Mouse (Mus musculus): ENCODE measurements around the gene Ms4a12.
"Not testable (repeated sequence)": the region's sequence is repeated elsewhere in the genome, so short reads cannot be mapped to it uniquely, and the experiment has no call there.

The Ms4a12 gene

DNA sequence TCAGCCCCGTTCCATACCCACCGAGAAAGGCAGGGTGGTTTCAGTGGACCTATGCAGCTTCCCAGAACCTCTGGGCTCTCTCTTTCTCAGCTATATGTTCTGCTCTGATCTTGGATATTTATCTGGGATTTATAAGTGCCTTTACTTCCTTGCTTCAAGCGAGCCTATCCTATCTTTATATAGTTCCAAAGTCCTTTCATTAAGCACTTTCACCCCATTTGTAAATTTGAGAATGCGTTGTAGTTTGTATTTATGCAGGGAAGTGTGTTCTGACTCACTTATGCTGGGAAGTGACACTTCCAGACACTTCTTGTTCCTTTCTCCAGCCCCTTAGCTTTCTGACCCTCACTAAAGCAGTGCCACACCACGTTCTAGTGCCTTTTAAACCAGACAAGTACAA lies at the start of gene Ms4a12:
TSS of gene Ms4a12 (minus strand) at position 101 of the 400 bp plus-strand sequence.
- DNase-seq = no peak

- no peak for DNase-seq
Observed at GRCm38 (mm10) chr19:11280223-11280622, 48.0 kb upstream of the Ms4a12 start.

GRCm38 (mm10) chr19:11276431-11276830 lies 44.2 kb upstream of the Ms4a12 start:
- DNase-seq = no peak

DNA sequence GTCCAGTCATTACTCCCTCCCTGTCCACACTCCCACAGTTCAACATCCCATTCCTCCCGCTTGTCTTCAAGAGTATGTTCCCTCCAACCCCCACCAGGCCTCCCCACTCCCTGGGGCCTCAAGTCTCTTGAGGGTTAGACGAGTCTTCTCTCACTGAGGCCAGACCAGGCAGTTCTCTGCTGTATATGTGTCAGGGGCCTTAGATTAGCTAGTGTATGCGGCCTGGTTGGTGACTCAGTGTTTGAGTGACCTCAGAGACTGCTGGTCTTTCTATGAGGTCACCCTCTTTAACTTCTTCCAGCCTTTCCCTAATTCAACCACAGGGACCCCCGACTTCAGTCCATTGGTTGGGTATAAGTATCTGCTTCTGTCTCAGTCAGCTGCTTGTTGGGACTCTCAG lies 34.7 kb upstream of the Ms4a12 start:
- DNase-seq = no peak

DNA sequence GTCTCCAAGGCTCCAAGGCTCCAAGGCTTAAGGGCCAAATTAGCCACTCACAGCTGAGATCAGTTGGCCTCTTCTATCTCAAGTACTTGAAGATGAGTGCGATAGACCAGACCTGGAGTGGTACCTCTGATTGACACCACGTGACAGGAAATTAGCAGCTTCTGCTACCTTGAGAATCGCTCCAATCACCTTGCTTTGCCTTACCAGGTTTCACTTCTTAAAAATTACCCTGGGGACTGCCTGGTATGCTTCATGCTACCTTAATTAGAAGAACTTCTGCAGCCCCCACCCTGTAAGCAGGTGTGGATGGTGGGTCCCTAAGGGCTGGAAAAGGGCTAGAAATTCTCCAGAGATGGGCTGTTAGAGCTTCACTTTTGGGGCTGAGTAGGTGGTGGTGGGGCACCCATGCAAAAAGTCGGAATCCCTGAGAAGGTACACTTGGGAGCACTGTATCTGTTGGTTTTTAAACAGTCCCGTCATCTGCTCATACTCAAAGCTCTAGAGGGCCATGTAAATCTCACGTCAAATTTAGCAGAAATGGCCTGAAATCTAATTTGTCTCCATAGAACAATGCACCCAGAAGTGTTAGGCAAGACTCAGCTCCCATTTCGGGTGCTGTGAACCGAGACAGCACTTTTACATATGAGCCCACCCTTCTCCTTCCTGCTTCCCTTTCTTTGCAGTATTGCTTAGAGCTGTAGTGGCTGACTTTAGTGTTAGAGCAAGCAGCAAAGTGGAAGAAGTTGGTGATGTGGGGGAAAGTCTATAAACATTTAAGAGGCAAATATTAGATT lies 34.0 kb upstream of the Ms4a12 start, which contains the start of gene Ms4a1:
TSS of gene Ms4a1 (minus strand) at position 190 of the 794 bp plus-strand sequence.
- no peak for DNase-seq

GRCm38 (mm10) chr19:11264602-11265185 lies 32.4 kb upstream of the Ms4a12 start:
- DNase-seq = no peak

DNA sequence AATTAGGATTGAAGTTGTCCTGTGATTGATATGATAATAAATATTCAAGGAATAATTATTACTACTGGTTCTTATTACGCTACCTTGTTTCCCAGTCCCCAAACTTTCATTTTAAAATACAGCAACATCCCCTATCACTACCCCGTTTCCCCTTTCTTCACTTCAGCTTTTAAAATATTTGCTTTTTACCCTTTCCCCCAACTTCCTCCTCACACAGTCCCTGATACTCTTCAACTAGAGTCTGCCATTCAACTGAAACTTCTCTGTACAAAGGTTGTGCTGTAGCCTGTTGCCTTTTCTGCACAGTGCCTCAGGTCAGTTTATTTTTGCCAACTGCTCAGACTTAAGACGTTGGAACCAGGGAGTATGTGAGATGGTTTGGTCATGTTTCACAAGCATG lies 31.3 kb upstream of the Ms4a12 start:
- DNase-seq = no peak

- not testable (repeated sequence) for DNase-seq
Observed at GRCm38 (mm10) chr19:11262932-11263331, 30.7 kb upstream of the Ms4a12 start.

DNA sequence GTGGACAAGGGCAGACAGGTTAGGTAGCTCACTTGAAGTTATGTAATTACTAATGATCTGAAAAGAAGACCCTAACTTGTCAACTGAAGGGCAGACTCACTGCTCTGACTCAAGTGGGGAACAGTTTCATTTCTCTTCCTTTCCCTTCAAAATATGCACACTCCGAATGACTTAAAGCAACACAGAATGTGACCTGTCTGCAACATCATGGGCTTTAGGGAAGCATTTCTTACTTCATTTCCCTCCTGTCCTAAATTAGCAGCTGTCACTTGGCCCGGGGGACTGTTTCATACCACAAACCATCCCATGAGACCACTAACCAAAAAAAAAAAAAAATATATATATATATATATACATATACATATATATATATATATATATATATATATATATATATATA lies 29.3 kb upstream of the Ms4a12 start:
- DNase-seq = no peak

- DNase-seq = no peak
Observed at GRCm38 (mm10) chr19:11244230-11244629, 12.0 kb upstream of the Ms4a12 start.

- no peak for DNase-seq
Observed at GRCm38 (mm10) chr19:11242560-11242959, 10.3 kb upstream of the Ms4a12 start.

- DNase-seq = no peak
Observed at GRCm38 (mm10) chr19:11235820-11236219, 3.6 kb upstream of the Ms4a12 start.

DNA sequence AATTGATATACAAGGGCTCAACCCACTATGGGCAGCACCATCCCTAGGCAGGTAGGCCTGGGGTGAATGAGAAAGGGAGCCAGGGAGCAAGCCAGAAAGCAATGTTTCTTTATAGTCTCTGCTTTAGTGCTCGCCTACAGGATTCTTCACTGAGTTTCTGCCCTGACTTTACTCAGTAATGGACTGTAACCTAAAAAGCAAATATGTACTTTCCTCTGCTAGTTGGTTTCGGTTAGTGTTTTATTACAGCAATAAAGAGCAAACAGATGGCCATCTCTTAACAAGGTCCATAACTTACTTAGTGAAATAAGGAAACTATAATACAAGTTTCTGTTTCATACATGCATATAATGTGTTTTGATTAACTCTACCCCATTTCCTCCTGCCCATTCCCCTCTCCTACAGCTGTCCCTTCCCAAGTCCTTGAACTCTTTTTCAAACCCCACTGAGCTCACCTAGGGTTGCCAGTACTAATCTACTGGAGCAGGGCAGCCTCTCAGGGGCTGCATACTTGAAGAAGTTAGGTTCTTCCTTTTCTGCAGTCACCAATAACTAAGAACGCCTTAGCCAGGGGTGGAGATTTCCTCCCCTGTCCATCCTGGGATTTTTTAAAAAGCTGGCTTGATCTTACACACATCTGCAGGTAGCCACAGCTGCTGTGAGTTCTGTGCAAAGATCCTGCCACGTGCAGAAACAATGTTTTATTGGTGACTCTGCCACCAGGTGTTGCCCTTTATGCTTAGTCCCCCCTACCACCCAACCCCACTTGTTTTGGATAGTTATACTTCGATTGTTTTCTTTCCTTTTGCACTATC lies 2.9 kb upstream of the Ms4a12 start:
- no peak for DNase-seq

GRCm38 (mm10) chr19:11234244-11234643 lies 2.0 kb upstream of the Ms4a12 start:
- no peak for DNase-seq

DNA sequence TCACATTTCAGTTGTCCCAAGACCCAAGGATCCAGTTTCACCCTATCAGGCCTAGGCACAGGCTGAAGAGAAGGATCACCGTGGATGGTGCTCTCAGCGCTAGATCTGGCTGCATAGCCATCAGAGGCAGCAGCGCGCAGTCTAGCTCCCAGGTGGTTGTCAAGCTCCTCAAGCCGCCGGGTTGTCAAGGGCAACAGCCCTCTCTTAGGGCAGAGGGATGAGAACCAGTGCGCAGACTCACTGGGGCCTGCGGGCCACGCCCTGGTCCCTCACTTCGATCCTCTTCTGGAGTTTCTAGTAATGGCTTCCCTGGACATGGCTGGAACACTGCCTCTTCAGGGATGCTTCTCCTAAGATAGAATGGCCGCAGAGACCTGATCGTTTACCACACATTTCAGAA lies 35.7 kb downstream of the Ms4a12 start, which contains the start of gene Ms4a13:
TSS of gene Ms4a13 (minus strand) at position 192 of the 400 bp plus-strand sequence.
- DNase-seq = no peak

DNA sequence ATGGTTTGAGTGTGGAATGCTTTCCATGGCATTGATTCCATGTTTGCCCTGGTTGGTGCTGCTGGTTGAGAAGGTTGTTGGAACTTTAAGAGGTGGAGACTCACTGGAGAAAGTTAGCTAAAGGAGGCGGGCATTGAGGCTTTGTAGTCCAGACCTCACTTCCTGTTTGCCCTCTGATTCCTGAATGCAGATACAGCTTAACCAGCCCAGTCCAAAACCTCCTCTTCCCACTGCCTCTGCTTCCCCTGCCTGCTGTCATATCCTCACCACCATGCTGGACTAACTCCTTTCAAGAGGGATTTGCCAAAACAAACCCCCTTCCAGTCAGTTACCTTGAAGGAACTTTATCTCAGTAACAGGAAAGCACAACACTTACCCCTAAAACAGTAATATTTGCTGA lies 39.7 kb downstream of the Ms4a12 start:
- no peak for DNase-seq

GRCm38 (mm10) chr19:11184121-11184520 lies 48.1 kb downstream of the Ms4a12 start:
- DNase-seq = no peak

DNA sequence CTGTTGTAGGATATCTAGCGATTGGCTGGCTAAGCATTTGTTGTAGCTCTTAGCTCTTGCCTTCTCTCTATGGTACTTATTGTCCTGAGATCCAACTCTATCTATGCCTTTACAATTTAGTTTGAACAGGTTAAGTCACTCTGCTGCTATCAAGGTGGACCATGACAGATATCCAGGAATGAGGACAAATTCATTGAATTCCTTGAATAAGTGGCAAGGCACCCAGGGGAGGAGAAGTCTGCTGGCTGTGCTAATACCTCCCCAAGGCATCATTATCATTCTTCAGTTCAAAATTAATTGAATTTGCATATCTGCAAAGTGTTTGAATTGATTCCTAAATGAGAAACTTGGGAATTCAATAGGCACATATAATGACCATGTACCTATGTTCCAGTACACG lies 54.8 kb downstream of the Ms4a12 start:
- no peak for DNase-seq

GRCm38 (mm10) chr19:11165172-11165571 lies 67.1 kb downstream of the Ms4a12 start, which contains the start of gene 1700025F22Rik:
Gene 1700025F22Rik, minus strand, starts transcription at chr19:11165320.
- DNase-seq = no peak

All from cerebellum, postnatal 36 days (tissue).